Mouse (Mus musculus) liver (tissue): ENCODE measurements around the gene Tanc1.

Source experiments
- DNase-seq: peaks from one replicate; pipeline ENCODE4 v3.0.0-alpha.2; 2020; ENCODE audit warnings: mixed read lengths

Gene Tanc1

GRCm38 (mm10) chr2:59685606-59685950 is 73.7 kb downstream of the Tanc1 start:
- no peak for DNase-seq

GRCm38 (mm10) chr2:59688261-59689104 is 76.6 kb downstream of the Tanc1 start:
- DNase-seq, result no peak

- no peak for DNase-seq
Measured at GRCm38 (mm10) chr2:59691112-59691511, 79.3 kb downstream of the Tanc1 start.

- no peak for DNase-seq
Measured at GRCm38 (mm10) chr2:59693473-59693872, 81.6 kb downstream of the Tanc1 start.

GRCm38 (mm10) chr2:59697123-59697522 is 85.3 kb downstream of the Tanc1 start:
- DNase-seq, result no peak

- peak; percentile 67 for DNase-seq
Measured at GRCm38 (mm10) chr2:59697722-59698634, 86.1 kb downstream of the Tanc1 start.

GRCm38 (mm10) chr2:59698635-59699300 is 86.9 kb downstream of the Tanc1 start:
- DNase-seq, result no peak

GRCm38 (mm10) chr2:59699893-59700292 is 88.1 kb downstream of the Tanc1 start:
- DNase-seq, result no peak

- DNase-seq, result no peak
Measured at GRCm38 (mm10) chr2:59705221-59705620, 93.4 kb downstream of the Tanc1 start.

- DNase-seq, result no peak
Measured at GRCm38 (mm10) chr2:59706806-59707205, 95.0 kb downstream of the Tanc1 start.

- DNase-seq, result no peak
Measured at GRCm38 (mm10) chr2:59707922-59708706, 96.3 kb downstream of the Tanc1 start.

GRCm38 (mm10) chr2:59710771-59711170 is 98.9 kb downstream of the Tanc1 start:
- no peak for DNase-seq

GRCm38 (mm10) chr2:59711992-59712391 is 100.2 kb downstream of the Tanc1 start:
- DNase-seq, result no peak

GRCm38 (mm10) chr2:59712484-59712883 is 100.6 kb downstream of the Tanc1 start:
- DNase-seq, result no peak

- DNase-seq, result no peak
Measured at GRCm38 (mm10) chr2:59713626-59714556, 102.0 kb downstream of the Tanc1 start.

GRCm38 (mm10) chr2:59714992-59715391 is 103.2 kb downstream of the Tanc1 start:
- no peak for DNase-seq

- no peak for DNase-seq
Measured at GRCm38 (mm10) chr2:59716461-59716860, 104.6 kb downstream of the Tanc1 start.

- DNase-seq, result no peak
Measured at GRCm38 (mm10) chr2:59717746-59718294, 106.0 kb downstream of the Tanc1 start.

GRCm38 (mm10) chr2:59718601-59719416 is 107.0 kb downstream of the Tanc1 start:
- DNase-seq, result no peak

- DNase-seq, result no peak
Measured at GRCm38 (mm10) chr2:59719831-59720230, 108.0 kb downstream of the Tanc1 start.
